Mouse (Mus musculus) thymus, adult 2 months (tissue): ENCODE data around the gene Trir. TPM values are rescaled to one million over a fixed set of nuclear protein-coding genes. Genes with fewer than 3 reads are reported as not detected.

Experiments used
- DNase-seq: peaks from one replicate; pipeline ENCODE4 v3.0.0; 2021
- H3K27ac ChIP-seq: fragments of 200-500 bp; 2 replicates; pipeline ENCODE4 v1.5.1; 2012; ENCODE audit warnings: low read length, control low read depth; ENCODE audit not compliant: control insufficient read depth, insufficient read depth
- H3K27me3 ChIP-seq: fragments of 200-500 bp; 2 replicates; pipeline ENCODE4 v1.6.1; 2012; ENCODE audit warnings: mild to moderate bottlenecking, low read length, moderate library complexity, mixed read lengths; ENCODE audit not compliant: control insufficient read depth, insufficient read depth
- H3K36me3 ChIP-seq: fragments of 200-500 bp; 2 replicates; pipeline ENCODE4 v1.6.1; 2012; ENCODE audit warnings: mild to moderate bottlenecking, low read length, moderate library complexity; ENCODE audit not compliant: control insufficient read depth, insufficient read depth
- H3K4me1 ChIP-seq: fragments of 200-500 bp; replicated peaks from 2 replicates; pipeline ENCODE4 v1.6.1; 2012; ENCODE audit warnings: low read length; ENCODE audit not compliant: control insufficient read depth, insufficient read depth
- H3K4me3 ChIP-seq: fragments of 200-500 bp; 2 replicates; pipeline ENCODE4 v1.5.1; 2012; ENCODE audit warnings: mild to moderate bottlenecking, low read length, control low read depth, moderate library complexity; ENCODE audit not compliant: control insufficient read depth, insufficient read depth
- CTCF ChIP-seq: fragments of 200-500 bp; IDR thresholded peaks from 2 replicates; pipeline ENCODE4 v1.5.1; 2012; ENCODE audit warnings: mild to moderate bottlenecking, control low read depth, low read length, moderate library complexity, borderline replicate concordance; ENCODE audit not compliant: control insufficient read depth, poor library complexity, insufficient read depth; ENCODE audit errors: extremely low read depth
- POLR2A ChIP-seq: fragments of 200-500 bp; IDR thresholded peaks from 2 replicates; pipeline ENCODE4 v1.6.1; 2012; ENCODE audit warnings: mild to moderate bottlenecking, low read length, control low read depth, moderate library complexity; ENCODE audit not compliant: control insufficient read depth, poor library complexity, insufficient read depth; ENCODE audit errors: extremely low read depth
- WGBS: fragments of 180-500 bp; shearing (Covaris S2); methylation state at CpG from one replicate; pipeline ENCODE4 v1.1.7; 2018; 5-methylcytosine and 5-hydroxymethylcytosine counted together
- polyA plus RNA-seq: library from polyadenylated mRNA; depleted of rRNA; stranded (reverse); fragments of >200 nt; gene quantifications from 2 replicates; pipeline ENCODE4 v1.2.3, GENCODE M21; 2012

The Trir gene
- polyA plus RNA-seq, 1 experiment = 173 TPM

DNA sequence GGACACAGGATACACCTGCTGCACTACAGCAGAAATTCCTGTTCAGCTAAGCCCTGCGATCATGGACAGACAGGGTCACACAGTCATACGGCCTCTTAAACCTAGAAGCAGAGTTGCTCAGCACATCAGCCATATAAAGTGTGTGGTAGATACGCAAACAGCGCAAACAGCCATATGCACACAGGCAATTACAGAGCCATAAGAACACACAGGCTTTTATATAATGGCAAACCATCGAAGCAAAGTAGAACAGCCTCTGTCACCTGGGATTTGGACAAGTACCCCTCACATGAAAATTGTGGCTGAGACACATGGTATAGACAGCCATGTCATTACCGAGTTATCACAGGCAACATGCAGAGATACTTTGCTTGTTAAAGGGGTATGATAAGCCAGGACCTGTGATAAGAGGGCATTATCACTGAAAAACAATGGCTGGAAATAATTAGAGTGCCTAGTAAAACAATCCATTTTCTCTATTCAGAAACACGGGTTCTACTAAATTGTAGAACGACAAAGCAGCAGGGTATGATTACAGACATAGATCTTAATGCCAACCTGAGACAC lies 40.2 kb upstream of the Trir start:
- Histone ChIP-seq H3K4me3 (peak overlapping the region; percentile 58), H3K36me3 (no peaks in the 10 kb centered on the region), H3K4me1 (peaks cover 39% of the 10 kb centered on the region), H3K27me3 (no peaks in the 10 kb centered on the region), H3K27ac (peak overlapping the region; percentile 33)
- no peak for TF ChIP-seq POLR2A
- TF ChIP-seq CTCF = no peak
- 48% methylated on average over 8 of the region's 8 CpGs for WGBS
- no peak for DNase-seq

DNA sequence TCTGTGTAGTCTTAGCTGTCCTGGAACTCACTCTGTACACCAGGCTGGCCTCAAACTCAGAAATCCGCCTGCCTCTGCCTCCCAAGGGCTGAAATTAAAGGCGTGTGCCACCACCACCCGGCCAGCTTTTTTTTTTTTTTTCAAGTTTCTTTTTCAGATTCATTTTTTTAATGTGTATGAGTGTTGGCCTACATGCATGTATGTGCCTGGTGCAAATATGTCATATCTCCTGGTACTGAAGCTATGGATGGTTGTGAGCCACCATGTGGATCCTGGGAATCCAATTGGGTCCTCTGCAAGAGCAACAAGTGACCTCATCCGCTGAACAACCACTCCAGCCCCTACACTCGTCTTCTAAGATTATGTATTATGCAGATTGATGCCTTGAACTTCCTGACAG lies 39.2 kb upstream of the Trir start:
- H3K4me3 ChIP-seq = no peak overlapping the region
- no peak overlapping the region for H3K27ac ChIP-seq
- 94% methylated on average over 5 of the region's 5 CpGs for WGBS
- H3K27me3 ChIP-seq = no peaks in the 10 kb centered on the region
- TF ChIP-seq POLR2A (no peak), CTCF (no peak)
- H3K4me1 ChIP-seq = peaks cover 31% of the 10 kb centered on the region
- DNase-seq = no peak
- H3K36me3 ChIP-seq = no peaks in the 10 kb centered on the region

DNA sequence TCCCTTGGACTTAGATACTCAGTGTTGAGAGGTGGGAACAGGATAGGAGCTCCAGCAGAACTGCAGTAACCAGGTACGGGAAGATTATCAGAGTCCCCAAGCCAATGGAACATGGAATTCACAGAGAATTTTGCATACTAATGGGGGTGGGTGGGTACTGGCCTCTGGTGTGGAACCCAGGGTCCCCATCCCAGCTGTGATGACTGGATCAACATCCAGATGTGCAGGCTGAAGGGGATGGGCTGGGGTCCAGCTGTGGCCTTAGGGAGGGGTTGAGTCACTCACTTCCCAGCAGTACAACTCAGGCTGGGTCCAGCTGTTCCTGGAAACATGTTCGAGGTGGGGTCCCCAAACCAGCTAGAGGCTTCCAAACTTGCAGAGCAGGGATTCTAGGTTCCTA lies 38.7 kb upstream of the Trir start:
- Histone ChIP-seq H3K27me3 (no peaks in the 10 kb centered on the region), H3K4me3 (no peak overlapping the region), H3K27ac (no peak overlapping the region), H3K4me1 (peaks cover 26% of the 10 kb centered on the region), H3K36me3 (no peaks in the 10 kb centered on the region)
- 96% methylated on average over 2 of the region's 2 CpGs for WGBS
- TF ChIP-seq CTCF (no peak), POLR2A (no peak)
- DNase-seq = no peak

DNA sequence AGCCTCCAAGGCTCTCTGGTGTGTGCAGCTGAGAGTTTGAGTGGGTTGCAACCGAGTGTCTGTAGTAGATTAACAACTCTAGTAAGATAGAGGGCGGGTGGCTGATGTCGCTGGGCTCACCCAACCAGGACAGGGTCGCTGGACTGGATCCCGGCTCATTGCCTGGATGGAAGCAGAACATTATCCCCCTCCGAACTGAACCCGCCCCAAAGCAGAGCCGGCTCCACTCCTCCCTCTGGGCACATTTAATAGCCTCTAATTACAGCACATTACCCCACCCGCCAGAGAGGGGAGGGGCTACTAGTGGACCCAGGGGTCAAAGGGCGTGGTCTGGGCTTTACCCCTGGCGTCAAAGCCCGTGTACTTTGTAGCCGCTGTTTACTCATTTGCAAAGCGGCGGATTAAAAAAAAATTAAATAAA lies 37.3 kb upstream of the Trir start:
- DNase-seq = no peak
- Histone ChIP-seq H3K27ac (no peak overlapping the region), H3K4me3 (no peak overlapping the region)

DNA sequence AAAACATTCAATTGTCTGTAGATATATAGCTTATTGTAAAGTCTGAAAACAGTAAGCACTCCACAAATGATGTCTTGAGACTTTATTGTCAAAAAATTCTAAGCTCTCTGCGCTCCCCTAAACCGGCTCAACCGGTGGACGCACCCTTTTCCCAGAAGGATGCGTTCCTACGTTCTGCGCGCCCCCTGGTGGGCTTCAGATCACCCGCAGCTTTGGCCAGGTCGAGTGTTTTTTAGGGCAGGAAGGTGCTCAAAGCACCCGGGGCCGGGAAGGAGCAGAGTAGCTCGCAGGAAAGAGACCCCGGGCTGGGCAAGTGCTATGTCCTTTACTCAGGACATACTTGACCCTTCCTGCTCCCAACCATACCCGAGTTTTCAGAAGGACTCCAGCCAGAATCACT lies 36.8 kb upstream of the Trir start:
- DNase-seq = peak; percentile 92
- no peak for TF ChIP-seq POLR2A
- peak; percentile 97 for TF ChIP-seq CTCF

More for the DNA sequence above, 37.3 kb upstream of the Trir start:
- H3K4me1 ChIP-seq = peaks cover 24% of the 10 kb centered on the region
- no peaks in the 10 kb centered on the region for H3K36me3 ChIP-seq
- no peak for TF ChIP-seq POLR2A
- no peak for TF ChIP-seq CTCF
- no peaks in the 10 kb centered on the region for H3K27me3 ChIP-seq
- WGBS = 38% methylated on average over 15 of the region's 15 CpGs

DNA sequence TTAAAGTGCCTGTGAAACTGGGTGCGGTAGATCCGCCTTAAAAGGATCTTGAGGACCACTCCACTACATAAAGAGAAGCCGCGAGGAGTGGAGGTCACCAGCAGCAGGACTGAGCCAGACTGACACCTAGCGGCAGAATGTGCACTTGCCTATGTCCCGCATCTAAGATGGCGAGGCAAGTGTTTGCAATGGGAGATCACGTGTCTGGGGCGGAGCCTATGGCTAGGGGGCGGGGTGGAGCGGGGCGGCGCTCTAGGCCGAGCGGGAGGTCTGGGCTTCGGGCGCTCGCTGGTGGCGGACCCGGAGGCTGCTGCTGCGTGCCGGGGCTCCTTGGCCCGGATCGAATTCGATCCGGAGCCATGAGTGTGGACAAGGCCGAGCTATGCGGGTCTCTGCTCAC lies 36.3 kb upstream of the Trir start, which contains the start of gene Hook2:
Hook2 (plus strand) TSS at position 255 of the 400 bp plus-strand sequence.
- under 1% methylated on average over 28 of the region's 28 CpGs for WGBS
- DNase-seq = peak; percentile 96
- Histone ChIP-seq H3K27ac (0 out of 2 replicates have a peak within 1 kb of the TSS, but pooled peaks have one; percentile 6), H3K4me1 (peaks cover 14% of the 10 kb centered on the region), H3K36me3 (no peaks in the 10 kb centered on the region), H3K4me3 (peak within 1 kb of the TSS; percentile 52), H3K27me3 (no peaks in the 10 kb centered on the region)
- TF ChIP-seq CTCF (peak; percentile 81), POLR2A (no peak; the same call in 1 of the 2 replicates)

More for the DNA sequence above, 36.8 kb upstream of the Trir start:
- 0% methylated on average over 15 of the region's 15 CpGs for WGBS
- Histone ChIP-seq H3K4me3 (peak overlapping the region; percentile 33), H3K27ac (0 out of 2 replicates have a peak overlapping the region, but pooled peaks have one; percentile 6), H3K27me3 (no peaks in the 10 kb centered on the region), H3K4me1 (peaks cover 19% of the 10 kb centered on the region), H3K36me3 (no peaks in the 10 kb centered on the region)

DNA sequence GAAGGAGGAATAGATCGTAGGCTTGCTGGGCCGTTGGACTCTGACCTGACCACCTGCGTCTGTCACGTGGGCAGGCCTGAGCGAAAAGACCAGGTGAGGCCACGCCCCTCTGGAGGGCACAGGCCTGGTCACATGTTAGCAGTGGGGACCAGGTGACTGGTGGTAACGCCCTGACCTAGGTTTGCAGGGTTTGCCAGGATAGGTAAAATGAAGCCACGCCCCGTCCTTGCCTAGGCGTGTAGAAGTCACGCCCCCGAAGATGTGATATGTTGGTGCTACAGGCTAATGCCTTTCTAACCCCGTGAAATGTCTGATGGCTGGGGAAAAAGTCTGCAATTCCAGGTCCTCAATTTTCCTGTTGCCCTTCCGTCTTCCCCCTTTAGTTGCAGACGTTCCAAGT lies 35.8 kb upstream of the Trir start:
- Histone ChIP-seq H3K27ac (no peak overlapping the region), H3K36me3 (no peaks in the 10 kb centered on the region), H3K4me1 (peaks cover 11% of the 10 kb centered on the region), H3K4me3 (peak overlapping the region; percentile 52), H3K27me3 (no peaks in the 10 kb centered on the region)
- DNase-seq = no peak
- TF ChIP-seq POLR2A (no peak), CTCF (no peak)
- WGBS = 13% methylated on average over 15 of the region's 15 CpGs
